Mouse (Mus musculus) lung, adult 18-20 months (tissue): ENCODE measurements around the gene Inpp5k.
A peak's percentile ranks its signal among the peaks of the same experiment; 100 is the strongest.
"Not testable (repeated sequence)": the region's sequence is repeated elsewhere in the genome, so short reads cannot be mapped to it uniquely, and the experiment has no call there.

Source experiments
- DNase-seq, 2 experiments: peaks; one replicate each; pipeline ENCODE4 v3.0.0; 2022; ENCODE audit warnings: mixed read lengths in 2 of 2

Inpp5k gene

DNA sequence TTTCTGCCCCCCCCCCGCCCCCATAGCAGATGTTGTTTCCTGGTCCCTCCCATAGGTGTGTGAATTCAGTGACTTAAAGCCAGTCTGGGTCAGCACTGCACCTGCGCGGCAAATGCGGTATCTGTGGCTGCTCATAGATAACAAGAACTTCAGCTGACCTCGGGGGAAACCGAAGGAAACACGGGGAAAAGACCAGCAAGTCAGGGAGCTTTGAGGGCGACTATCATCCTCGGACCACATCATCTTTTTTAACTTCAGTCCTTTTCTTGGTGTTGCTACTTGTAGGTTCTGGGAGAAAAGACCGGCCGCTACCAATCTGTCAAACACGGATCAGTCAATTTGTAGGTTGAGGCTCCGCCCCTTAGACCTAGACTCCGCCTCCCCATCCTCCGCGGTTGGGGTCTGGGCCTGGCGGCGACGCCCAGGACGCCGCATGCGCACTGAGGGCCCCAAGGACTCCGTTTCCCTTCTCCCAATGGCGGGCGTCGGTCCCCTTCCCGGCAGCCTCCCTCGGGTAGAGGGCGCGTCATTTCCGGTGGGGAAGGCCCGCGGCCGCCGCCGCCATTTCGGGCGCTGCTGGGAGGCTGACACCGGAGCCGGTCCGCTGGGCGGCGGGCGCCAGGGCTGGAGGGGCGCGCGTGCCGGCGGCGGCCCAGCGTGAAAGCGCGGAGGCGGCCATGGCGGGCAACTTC is 48.1 kb downstream of the Inpp5k start, which contains the start of gene Crk:
Crk (plus strand) TSS at position 513 of the 692 bp plus-strand sequence.
- peak; percentile 99 for DNase-seq

DNA sequence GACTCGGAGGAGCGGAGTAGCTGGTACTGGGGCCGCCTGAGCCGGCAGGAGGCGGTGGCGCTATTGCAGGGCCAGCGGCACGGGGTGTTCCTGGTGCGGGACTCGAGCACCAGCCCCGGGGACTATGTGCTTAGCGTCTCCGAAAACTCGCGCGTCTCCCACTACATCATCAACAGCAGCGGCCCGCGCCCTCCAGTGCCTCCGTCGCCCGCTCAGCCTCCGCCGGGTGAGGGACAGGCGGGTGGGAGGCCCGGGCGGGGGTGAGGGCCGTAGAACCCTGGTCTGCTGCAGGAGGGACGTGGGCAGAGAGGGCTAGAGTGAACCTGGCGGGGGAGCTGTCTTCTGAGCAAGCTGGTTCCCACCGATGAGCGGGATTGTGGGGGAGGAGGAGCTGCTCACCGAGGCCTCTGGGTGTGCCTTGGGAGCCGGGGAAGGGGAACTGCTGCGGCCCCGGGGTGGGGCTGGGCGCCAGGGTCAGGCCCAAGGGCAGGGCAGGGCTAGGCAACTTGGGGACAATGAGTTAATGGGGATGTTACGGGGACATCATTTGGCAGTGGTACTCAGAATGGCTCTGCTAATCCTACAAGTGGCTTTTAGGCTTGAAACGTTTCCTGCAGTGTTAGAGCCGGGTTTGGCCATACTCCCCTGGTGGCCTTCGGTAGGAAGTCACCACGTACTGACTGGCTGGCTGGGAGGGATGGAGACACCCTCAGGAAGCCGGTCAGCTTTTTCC is 48.8 kb downstream of the Inpp5k start:
- peak; percentile 72 to 78 for DNase-seq

DNA sequence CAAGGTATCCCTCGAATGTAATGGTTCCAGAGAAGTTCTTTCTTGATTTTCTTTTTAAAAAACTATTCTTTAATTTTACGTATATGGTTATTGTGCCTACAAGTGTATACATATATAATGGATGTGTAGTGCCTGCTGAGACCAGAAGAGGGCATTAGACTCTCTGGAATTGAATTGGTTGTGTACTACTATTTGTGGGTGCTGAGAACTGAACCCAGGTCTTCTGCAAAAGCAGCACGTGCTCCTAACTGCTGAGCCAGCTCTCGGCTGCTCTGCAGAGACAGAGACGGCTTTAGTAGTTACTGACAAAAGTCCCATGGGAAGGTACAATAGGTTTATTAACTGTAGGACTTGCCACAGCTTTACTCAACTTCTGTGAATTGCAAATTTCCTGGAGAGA is 53.7 kb downstream of the Inpp5k start:
- no peak for DNase-seq

GRCm38 (mm10) chr11:75684956-75685355 is 54.2 kb downstream of the Inpp5k start:
- DNase-seq: no peak

GRCm38 (mm10) chr11:75687343-75687993 is 56.7 kb downstream of the Inpp5k start:
- no peak for DNase-seq

DNA sequence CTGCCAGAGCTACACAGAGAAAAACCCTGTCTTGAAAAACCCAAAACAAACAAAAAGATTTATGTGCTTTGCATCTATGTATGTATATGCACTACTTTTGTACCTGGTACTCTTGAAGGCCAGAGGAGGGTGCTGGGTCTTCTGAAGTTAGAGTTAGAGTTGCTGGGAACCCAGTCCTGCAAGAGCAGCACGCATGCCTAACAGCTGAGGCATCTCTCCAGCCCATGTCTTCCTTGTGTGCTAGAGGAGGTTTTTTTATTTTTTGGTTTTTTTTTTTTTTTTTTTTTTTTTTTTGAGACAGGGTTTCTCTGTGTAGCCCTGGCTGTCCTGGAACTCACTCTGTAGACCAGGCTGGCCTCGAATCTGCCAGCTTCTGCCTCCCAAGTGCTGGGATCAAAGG is 57.3 kb downstream of the Inpp5k start:
- no peak for DNase-seq

DNA sequence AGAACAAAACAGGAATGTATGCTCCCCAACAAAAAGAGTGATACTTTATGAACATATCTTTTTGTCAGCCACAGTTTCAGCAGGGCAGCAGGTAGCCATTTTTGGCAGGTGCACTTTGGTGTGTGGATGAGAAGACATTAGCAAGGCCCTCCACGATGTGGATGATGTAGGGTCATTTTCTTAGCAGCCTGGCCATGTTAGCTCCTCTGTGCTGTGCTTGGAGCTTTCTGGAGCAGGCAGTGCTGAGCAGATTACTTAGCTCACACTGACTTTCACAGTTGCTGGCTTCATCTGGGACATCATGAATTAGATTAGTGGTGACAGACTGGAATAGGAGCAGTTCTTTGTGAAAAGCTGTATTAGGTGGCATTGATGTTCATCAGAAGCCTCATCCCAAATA is 59.2 kb downstream of the Inpp5k start:
- no peak for DNase-seq

DNA sequence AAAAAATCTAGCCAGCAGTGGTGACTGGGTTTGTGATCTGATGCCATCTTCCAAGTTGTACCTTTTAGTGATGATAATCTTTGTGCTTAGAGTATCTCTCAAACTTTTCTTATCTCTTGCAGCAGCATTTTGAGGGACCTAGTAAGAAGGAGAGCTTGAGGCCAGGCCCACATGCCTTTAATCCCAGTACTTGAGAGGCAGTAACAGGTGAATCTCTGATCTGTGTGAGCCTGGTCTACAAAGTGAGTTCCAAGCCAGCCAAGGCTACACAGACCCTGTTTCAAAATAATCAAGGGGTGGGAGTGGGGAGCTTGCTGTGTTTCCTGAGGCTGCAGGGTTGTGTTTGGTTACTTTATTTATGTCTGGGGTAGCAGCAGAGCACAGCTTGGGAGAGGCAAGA is 60.3 kb downstream of the Inpp5k start:
- no peak for DNase-seq

DNA sequence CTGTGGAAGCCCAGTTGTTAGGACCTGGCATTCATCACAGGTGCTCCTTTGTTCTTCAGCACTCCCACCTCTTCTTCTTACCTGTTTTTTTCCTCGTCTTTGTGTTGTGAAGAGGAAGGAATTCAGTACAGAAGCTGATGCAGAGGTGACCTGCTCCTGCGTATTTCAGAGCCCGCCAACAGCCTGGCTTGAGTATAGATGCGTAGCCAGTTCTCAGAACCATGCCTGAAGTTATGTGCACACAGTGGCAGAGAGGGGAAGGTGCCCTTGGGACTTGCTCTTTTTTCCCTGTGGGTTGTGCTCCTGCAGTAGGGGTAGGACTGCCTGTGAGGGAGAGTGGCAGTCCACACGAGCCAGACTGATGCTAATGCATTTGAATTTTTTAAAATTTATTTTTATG is 62.8 kb downstream of the Inpp5k start:
- no peak for DNase-seq

- DNase-seq: not testable (repeated sequence)
Measured at GRCm38 (mm10) chr11:75697464-75697863, 66.7 kb downstream of the Inpp5k start.
